Mouse (Mus musculus) v-Abl transformed pro-B cells (cell line): Measurements from ENCODE around the gene Zswim9.

ENCODE experiments used
- in situ Hi-C, 2 experiments: fragments of 400-800 bp; cut with MboI; formaldehyde crosslinking; loops; one replicate each; pipeline ENCODE4 v1.15.1; 2025; ENCODE audit not compliant: unreplicated experiment in 2 of 2

Zswim9 gene

GRCm38 (mm10) chr7:13277081-13277480 lies 1.4 kb downstream of the Zswim9 start, which contains the start of gene Lig1:
Gene Lig1, plus strand, starts transcription at chr7:13277283.
- in situ Hi-C loops: loop anchor here (10.0 kb wide), 2 partner anchors 202 to 222 kb away; partner anchors contain the start of gene Mzf1 (in 1 of the 2)

- in situ Hi-C loops: loop anchor here (10.0 kb wide), 2 partner anchors 197 to 217 kb away; partner anchors contain the start of gene Mzf1 (in 1 of the 2)
Observed at GRCm38 (mm10) chr7:13271704-13272103, 6.8 kb downstream of the Zswim9 start.

GRCm38 (mm10) chr7:13269394-13269793 lies 9.1 kb downstream of the Zswim9 start:
- in situ Hi-C loops: no loop called here

GRCm38 (mm10) chr7:13268749-13269260 lies 9.7 kb downstream of the Zswim9 start:
- in situ Hi-C loops: no loop called here

GRCm38 (mm10) chr7:13264396-13264795 lies 14.1 kb downstream of the Zswim9 start:
- in situ Hi-C loops: no loop called here

GRCm38 (mm10) chr7:13263851-13264250 lies 14.7 kb downstream of the Zswim9 start:
- in situ Hi-C loops: no loop called here

GRCm38 (mm10) chr7:13260746-13261700 lies 17.5 kb downstream of the Zswim9 start:
- in situ Hi-C loops: no loop called here

- in situ Hi-C loops: no loop called here
Observed at GRCm38 (mm10) chr7:13212720-13213119, 65.8 kb downstream of the Zswim9 start, which contains the start of gene Vmn1r89. Gene Vmn1r89, plus strand, starts transcription at chr7:13213020.
